Mouse (Mus musculus) left cerebral cortex, postnatal 14 days (tissue): ENCODE data around the gene Trappc11. TPM values are rescaled to one million over a fixed set of nuclear protein-coding genes. Genes with fewer than 3 reads are reported as not detected.
A peak's percentile ranks its signal among the peaks of the same experiment; 100 is the strongest.

Source experiments
- DNase-seq, 2 experiments: peaks; one replicate each; pipeline ENCODE4 v3.0.0; 2021 to 2022; ENCODE audit warnings: low spot score in 2 of 2, mixed read lengths in 1 of 2
- intact Hi-C: fragments of 180-260 bp; cut with DNase I; formaldehyde crosslinking; loops from one replicate; pipeline ENCODE4 v1.15.1; 2025
- long read RNA-seq, 2 experiments: library from polyadenylated mRNA; stranded (forward); transcript quantifications; one replicate each; pipeline ENCODE4 v2.0.0; 2021
- total RNA-seq, 2 experiments: library from RNA; stranded (reverse); gene quantifications; 2 replicates each; pipeline ENCODE4 v1.2.3; 2021

The Trappc11 gene
- 10 to 100 TPM; 52.9 to 56.2 TPM for total RNA-seq
- long read RNA-seq, experiment 1, full-length matches to known transcripts: 10 of 22 reads
- long read RNA-seq, experiment 1, partial matches to known transcripts: 10 of 22 reads
- long read RNA-seq, experiment 1, other reads (novel, unspliced or antisense): 2 of 22 reads
- long read RNA-seq, experiment 2, full-length matches to known transcripts: 8 of 15 reads
- long read RNA-seq, experiment 2, partial matches to known transcripts: 6 of 15 reads
- long read RNA-seq, experiment 2, other reads (novel, unspliced or antisense): 1 of 15 reads

DNA sequence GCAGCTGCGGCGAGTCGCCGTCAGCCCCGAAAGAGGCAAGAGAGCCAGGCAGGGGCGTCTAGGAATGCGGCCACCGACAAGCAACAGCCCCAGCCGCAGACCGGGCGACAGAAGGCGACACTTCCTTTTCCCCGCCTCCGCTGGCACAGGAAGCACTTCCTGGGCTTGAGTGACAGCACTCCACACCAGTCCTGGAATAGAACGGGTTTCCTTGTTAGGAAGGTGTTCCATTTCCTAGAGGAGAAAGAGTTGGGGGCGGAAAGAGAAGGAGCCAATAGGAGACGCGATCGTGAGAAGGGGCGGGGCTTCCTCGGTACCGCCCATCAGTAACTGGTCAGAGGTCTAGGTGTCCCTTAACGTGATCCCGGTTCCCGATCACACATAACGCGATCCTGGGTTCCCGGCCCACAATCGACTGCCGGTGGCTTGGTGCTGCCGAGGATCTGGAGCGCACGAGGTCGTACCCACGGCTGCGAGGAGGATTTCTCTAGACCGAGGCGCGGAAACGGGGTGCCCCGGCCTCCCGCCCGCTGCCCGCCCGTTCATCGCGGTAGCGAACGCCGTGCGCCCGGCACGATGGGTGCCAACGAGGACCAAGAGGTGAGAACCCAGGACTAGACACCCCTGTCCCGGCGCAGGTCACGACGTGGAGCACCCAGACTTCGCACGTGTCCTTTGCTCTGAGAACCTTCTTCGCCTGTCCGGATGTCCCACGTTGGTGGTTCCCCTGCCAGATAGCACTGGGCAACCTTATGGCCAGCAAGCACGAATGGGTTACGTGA, at the start of gene Trappc11, which contains the start of gene Rwdd4a:
TSS of gene Trappc11 (minus strand) at position 127 of the 782 bp plus-strand sequence.
TSS of gene Rwdd4a (plus strand) at position 321 of the 782 bp plus-strand sequence.
- peak; percentile 96 to 98 for DNase-seq
- intact Hi-C loops: loop anchor here (5.0 kb wide), 1 partner anchor 159 kb away; no protein-coding TSS in a partner anchor

DNA sequence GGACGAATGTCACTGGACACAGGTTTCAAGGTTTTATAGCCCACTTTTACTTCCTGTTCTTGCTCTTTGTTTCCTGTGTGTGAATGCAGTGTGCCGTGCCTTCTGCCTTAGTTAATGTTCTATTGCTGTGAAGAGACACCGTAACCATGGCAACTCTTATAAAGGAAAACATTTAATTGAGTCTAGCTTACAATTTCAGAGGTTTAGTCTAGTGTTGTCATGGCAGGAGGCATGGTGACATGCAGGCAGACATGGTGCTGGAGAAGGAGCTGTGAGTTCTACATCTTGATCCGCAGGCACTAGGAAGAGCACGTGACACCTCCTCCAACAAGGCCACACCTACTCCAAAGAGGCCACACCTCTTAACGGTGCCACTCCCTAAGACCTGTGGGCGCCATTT, 48.2 kb upstream of the Trappc11 start:
- peak in 1 of 2 experiments; percentile 11 for DNase-seq
- intact Hi-C loops: no loop called here

DNA sequence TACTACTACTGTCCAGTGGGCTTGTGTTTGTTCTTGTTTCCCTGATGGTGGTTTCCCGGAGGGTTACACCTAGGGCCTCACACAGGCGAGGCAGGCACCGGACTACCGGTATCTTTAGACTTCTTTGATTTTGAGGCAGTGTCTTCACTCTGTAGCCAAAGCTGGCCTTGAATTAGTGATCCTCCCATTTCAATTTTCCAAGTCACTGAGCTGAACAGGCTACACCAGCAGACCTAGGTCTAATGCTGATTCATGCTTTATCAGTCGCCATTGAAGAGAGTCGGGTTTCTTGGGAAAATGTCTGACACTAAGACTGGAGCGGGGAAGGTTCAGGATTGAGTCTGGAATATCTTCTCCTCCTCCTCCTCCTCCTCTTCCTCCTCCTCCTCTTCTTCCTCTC, 40.2 kb upstream of the Trappc11 start:
- DNase-seq: no peak
- intact Hi-C loops: no loop called here

DNA sequence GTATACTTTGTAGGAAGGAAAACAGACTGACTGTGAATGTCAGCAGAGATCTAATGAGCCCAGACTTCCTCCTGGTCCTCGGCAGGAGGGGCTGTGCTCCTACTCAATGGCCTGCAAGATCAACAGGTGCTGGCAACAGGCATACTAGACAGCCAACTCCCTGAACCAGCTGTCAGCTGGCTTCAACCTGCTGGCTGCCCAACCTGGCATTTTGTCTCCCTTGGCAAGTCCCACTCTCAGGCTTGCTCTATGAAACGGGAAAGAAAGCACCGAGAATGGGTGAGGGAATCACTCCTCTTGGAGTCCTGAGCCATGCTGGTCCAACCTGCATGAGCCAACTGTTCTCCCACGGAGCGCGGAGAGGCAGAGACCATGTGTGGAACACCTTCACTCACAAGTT, 36.9 kb upstream of the Trappc11 start:
- intact Hi-C loops: no loop called here

DNA sequence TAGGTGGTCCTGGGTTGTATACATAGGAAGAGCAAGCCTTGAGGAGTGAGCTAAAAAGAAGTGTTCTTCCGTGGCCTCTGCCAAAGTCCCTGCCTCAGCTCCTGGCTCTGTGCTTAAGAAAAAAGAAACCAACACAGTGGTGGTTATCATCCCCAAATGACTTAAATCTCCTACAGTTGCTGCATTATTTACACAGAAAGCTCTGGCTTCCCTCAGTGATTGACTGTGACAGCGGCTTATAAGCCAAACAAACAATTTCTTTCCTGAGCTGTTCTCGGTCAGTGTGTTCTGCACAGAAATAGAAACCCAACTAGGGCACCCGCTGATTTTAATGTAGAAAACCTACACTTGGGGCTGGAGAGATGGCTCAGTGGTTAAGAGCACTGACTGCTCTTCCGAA, 34.8 kb upstream of the Trappc11 start:
- intact Hi-C loops: no loop called here

More for the DNA sequence above, 36.9 kb upstream of the Trappc11 start:
- DNase-seq: no peak

DNA sequence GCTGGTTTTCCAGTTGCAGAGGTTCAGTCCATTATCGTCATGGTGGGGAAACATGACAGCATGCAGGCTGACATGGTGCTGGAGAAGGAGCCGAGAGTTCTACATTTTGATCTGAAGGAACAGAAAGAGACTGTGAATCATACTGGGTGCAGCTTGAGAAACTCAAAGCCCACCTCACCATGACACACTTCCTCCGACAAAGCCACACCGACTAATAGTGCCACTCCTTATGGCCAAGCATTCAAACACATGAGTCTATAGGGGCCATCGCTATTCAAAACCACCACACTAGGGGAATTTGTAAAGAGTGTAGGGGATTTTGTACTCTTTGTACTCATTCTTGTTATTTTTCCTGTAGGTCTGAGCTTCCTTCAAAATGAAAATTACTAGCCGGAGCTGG, 33.3 kb upstream of the Trappc11 start:
- DNase-seq: no peak
- intact Hi-C loops: no loop called here

More for the DNA sequence above, 34.8 kb upstream of the Trappc11 start:
- no peak for DNase-seq

DNA sequence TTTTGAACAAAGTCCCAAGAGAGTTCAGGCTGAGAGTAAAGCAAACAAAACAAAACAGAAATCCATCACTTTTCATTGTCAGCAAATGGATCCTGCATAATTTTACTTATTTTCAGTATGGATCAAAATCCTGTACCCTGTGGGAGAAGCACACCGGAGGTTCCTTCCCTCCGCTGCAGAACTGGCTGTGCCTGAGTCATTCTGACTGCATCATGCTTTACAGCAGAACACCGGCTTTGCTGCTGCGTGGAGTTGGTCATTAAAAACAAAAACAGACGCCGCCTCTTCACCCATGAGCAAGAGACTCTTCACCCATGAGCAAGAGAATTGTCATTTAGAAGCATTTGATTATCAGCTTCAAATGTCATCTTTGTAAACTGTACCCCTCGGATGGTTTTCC, 27.5 kb upstream of the Trappc11 start:
- intact Hi-C loops: no loop called here
- no peak for DNase-seq

DNA sequence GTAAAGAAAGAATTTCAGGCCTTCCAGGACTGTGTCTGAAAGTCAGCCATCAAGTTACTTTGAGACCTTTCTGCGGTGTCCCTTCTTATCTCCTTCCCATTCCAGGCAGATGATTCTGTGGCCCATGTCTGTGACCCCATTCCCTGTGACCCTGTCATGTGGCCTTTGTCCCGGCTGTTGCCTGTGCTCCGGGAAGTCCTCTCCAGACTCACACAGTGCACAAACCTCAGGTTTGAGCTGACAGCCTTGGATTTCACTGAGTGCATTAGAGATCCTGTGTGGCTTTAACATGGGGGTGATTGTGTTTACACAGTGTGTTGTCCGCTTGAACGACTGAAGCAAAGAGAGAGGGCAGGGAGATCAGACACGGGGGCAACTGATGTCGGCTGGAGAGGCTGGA, 25.0 kb upstream of the Trappc11 start:
- intact Hi-C loops: loop anchor here (5.0 kb wide), 1 partner anchor 134 kb away; no protein-coding TSS in a partner anchor
- DNase-seq: no peak

DNA sequence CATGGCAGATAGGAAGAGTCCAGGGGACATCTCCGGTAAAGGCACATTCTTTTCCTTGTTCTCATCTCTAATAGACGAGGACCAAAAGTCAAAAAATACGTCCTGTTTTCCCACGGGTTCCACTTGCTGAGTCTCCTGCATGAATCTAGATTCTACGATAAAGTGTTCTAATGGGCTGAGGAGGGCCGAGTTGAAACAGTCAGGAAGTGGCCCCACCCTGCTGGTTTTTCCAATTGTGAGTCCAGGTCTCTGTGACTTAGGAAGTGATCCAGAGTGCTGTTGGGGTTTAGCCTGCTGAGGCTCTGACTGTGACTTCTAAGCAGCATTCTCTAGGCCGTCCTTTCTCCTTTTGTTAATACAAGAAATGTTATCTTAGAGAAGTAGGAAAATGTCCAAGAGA, 23.2 kb upstream of the Trappc11 start:
- intact Hi-C loops: loop anchor here (5.0 kb wide), 1 partner anchor 136 kb away; no protein-coding TSS in a partner anchor
- DNase-seq: no peak

DNA sequence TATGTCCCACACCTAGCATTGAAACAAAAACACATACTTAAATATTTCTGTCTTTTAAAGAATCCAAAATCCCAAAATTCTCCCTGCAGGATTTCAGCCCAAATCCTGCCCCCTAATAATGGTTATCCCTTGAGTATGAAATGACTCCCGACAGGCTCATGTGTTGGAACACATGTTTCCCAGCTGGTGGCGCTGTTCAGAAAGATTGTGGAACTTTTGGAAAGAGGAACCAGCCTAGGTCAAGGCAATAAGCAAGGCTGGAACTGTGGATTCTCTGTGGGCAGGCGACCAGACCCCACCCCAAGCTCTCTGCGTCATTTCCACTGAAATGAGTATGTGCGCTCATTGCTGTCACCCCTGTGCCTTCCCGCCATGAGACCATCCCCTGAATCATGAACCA, 20.3 kb upstream of the Trappc11 start:
- DNase-seq: no peak
- intact Hi-C loops: no loop called here

DNA sequence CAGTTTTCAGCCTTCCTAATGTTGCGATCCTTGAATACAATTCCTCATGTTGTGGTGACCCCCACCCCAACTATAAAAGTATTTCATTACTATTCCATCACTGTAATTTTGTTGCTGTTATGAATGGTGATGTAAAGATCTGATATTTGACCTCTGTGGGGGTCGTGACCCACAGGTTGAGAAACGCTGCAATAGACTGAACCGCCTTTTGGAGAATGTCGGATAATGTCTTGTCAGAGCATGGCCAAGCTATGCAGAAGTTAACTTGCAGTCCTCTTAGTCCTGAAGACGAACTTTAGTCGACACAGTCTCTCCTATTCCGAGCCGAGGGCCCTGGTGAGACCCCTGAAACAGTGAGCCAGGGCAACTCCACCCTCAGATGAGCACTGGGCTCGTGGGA, 13.8 kb upstream of the Trappc11 start:
- DNase-seq: no peak
- intact Hi-C loops: no loop called here

DNA sequence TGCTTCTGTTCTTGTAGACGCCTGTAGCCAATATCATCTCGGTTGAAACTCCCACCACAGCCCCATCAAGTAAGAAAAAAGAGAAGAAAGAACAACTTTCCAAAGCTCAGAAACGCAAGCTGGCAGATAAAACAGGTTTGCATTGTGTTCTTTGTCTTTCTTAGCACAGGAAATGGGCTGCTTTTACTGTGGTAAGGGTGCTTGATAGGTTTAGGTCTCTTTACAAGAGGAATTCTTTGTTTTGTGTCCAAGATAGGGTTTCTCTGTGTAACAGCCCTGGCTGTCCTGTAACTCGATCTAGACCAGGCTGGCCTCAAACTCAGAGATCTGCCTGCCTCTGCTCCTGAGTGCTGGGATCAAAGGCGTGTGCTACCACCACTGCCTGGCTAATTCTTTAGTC, 10.8 kb upstream of the Trappc11 start:
- intact Hi-C loops: no loop called here
- no peak for DNase-seq

DNA sequence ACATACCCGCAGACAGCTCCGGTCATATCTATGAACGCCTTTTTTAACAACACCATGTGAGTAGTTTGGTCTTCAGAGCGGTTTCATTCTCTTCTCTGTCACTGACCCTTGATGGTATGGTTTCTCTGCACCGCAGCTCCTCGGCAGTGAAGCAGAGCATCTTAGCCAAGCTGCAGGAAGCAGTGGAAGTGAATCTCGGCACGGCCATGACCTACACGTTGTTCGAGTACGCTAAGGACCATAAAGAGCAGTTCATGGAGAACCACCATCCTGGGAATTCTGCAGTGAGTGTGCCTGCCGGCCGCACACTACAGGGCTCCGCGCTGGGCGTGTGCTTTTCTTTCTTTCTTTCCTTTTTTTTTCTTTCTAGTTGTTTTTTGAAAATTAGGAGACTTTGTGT, 9.5 kb upstream of the Trappc11 start:
- intact Hi-C loops: no loop called here

DNA sequence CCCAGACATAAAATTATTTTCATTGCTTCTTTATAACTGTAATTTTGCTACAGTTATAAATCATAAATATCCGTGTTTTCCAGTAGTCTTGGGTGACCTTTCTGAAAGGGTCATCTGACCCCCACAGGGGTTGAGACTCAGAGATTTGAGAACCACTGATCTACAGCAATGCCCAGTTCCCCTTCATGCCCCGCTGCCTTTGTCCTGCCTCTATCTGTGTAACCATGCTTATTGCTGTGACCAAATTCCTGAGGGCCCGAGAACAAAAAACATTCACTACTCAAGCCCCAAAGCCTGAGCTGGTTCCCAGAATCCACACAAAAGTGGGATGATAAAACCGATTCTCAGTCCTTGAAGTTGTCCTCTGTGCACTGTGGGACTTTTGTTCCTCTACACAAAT, 5.1 kb upstream of the Trappc11 start:
- intact Hi-C loops: no loop called here
- no peak for DNase-seq

More for the DNA sequence above, 9.5 kb upstream of the Trappc11 start:
- DNase-seq: no peak

DNA sequence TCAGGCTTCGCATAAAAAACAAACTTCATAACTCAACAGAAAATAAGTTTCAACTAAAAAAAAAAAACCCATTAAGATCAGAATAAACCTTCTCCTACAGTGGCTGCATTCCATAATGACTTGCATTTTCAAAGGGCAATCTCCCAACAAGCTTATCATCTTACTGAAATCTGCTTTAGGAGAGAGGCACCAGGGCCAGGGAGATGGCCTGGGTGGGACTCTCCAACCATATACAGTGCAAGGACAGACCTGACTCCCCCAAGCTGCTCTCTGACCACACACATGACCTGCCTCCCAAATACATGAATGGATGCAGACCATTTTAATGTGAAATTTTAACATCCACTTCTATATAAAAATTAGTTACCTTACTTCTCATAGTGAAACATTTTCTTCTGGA, 5.2 kb downstream of the Trappc11 start:
- DNase-seq: no peak
- intact Hi-C loops: no loop called here

DNA sequence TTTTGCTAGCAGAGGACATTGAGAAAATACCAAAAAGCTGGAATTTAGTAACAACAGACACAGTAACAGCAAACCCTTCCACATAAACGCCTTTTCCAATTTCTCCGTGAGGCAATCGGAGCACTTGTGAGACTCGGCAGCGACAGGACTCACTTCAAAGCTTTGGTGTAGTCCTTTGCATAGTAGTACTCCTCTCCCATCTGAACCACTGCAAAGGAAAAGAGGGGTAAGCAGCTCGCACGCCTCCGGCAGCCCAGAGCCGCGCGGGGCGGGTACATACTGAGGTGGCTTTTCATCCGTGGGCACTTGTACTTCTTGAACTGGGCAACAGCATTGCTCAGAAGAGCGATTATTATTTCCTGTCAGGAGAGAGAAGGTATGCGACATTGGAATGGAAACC, 19.7 kb downstream of the Trappc11 start:
- no peak for DNase-seq
- intact Hi-C loops: no loop called here

DNA sequence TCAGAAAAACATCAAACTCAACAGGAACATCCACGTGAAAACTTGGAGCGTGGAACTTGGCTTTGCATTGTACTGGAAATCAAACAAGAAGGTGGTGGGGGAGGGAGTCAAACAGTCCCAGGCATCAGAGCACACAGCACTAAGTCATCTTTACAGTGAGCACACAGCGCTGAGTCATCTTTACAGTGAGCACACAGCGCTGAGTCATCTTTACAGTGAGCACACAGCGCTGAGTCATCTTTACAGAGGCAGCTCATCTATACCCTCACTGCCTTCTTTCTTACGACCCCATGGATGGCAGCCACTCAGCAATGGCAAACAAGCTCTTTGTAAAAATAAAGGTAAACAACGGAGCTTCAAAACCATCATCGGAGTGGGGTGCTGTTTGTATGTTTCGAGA, 22.3 kb downstream of the Trappc11 start:
- DNase-seq: no peak
- intact Hi-C loops: no loop called here

DNA sequence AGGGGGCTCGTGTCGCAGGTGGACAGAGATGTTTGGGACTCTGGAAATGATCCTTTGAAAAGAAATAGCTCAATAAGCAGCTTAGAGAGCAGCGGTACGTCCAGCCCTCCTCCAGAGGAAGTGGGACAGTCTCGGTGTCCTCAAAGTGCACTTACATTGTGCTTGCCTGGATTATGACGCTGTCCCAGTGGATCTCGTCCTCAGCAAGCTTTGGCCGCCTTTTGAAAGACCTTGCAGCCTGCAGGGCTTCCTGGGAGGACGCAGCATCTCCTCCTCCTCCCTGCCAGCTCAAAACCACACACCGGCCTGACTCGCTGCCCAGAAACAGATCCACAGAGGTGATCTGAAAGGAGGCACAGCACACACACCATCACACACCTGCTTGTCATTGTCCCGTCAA, 27.8 kb downstream of the Trappc11 start:
- intact Hi-C loops: no loop called here

DNA sequence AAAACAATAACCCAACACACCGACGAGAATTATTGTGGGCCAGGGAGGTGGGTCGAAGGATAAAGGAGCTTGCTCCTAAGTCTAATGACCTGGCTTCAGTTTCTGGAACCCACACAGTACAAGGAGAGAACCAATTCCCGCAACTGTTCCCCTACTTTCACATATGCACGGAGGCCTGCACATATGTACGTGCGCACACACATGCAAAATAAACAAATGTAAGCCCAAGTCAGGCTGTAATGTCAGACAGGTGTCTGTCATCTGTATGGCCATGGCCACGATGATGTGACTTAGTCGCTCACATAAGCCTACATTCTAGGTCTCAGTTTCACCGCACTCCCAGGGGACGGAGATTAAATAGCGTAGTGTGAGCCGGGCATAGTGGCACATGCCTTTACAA, 30.7 kb downstream of the Trappc11 start:
- intact Hi-C loops: no loop called here
- no peak for DNase-seq

More for the DNA sequence above, 27.8 kb downstream of the Trappc11 start:
- DNase-seq: no peak

DNA sequence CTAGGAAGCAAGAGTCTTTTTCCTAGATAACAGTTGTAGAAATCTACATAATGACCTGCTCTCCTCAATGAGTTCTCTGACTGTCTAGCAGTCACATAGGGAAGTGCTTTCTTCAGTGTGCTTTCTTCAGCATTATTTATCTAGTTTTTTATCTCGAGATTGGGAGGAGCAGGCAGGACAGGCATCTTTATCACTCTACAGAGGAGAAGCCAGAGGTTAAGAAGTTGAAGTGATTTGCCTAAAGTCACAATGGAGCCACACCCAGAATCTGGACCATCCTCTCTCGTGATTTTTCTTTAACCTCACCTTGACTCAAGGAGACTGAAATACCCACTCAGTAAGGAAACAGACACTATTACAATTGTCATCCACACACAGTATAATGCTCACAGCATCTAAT, 31.3 kb downstream of the Trappc11 start:
- intact Hi-C loops: no loop called here
- no peak for DNase-seq

DNA sequence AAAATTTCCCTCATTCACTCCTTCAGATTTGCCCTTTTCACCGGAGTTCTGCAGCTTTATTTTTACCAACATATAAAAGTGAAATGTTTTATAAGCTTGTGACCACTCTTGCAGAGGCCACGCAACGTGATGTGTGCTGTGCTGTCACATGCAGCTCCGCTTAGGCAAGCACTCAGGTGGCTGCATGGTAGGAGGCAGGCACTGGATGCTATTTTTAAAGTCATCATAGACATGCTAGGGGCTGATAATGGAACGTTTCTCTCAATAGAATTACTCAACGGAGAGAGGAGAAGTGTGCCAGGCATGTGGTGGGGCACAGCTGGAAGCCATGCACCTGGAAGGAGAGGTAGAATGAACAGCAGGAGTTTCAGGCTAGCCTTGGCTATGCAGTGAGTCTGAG, 37.8 kb downstream of the Trappc11 start:
- intact Hi-C loops: no loop called here
- no peak for DNase-seq
